Mouse (Mus musculus): Measurements from ENCODE around the gene Disp2.

DNA sequence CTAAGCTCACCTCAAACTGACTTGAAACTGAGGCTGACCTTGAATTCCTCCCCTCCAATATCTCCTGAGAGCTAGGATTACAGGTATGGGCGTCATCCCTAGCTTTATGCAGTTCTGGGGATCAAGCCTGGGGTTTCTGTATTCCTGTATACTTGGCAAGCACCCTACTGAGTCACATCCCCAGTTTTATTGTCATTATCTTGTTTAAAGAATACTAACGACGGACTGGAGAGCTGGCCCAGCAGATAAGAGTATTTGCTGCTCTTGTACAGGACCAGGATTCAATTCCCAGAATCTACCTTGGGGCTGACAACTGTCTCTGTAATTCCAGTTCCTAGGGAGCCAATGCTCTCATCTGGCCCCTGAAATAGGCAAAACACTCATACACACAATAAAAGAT is 26.2 kb downstream of the Disp2 start:
- TF ChIP-seq CTCF (IDR thresholded peaks at IDR 0.05; ENCODE audit: borderline replicate concordance, insufficient read depth, low read depth, low read length) (no peak), POLR2A (IDR thresholded peaks at IDR 0.05; ENCODE audit: borderline replicate concordance, insufficient read depth, low read length) (no peak)

All from cerebellum, adult 2 months (tissue).